Mouse (Mus musculus) ES-E14 (cell line): ENCODE measurements around the gene Gdf9.

Experiments used
- CHD2 ChIP-seq: IDR thresholded peaks from 2 replicates; pipeline ENCODE4 v1.6.1; 2014; ENCODE audit warnings: mild to moderate bottlenecking, low read depth, low read length, inconsistent platforms
- MAFK ChIP-seq: IDR thresholded peaks from 2 replicates; pipeline ENCODE4 v1.6.1; 2014; ENCODE audit warnings: mild to moderate bottlenecking, low read depth, low read length, inconsistent platforms; ENCODE audit not compliant: insufficient read depth
- ZC3H11A ChIP-seq: IDR thresholded peaks from 2 replicates; pipeline ENCODE4 v1.6.1; 2012; ENCODE audit warnings: low read depth, mild to moderate bottlenecking, inconsistent platforms, low read length, borderline replicate concordance
- ZNF384 ChIP-seq: IDR thresholded peaks from 2 replicates; pipeline ENCODE4 v1.6.1; 2012; ENCODE audit warnings: low read depth, low read length, inconsistent platforms

DNA sequence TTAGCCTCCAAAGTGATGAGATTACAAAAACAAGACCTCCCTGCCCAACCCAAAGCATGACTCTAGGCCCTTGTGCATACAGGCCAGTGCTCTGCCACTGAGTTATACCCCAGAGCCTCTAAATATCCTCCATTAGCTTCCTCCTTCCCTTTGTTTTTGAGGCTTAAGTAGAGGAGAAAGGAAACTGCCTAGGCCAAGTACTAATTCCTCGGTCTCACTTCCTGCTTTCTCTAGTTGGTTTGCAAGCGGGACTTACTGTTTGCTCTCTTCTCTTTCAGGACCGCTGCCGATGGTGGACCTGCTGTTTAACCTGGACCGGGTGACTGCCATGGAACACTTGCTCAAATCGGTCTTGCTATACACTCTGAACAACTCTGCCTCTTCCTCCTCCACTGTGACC lies 5.5 kb downstream of the Gdf9 start:
- TF ChIP-seq ZC3H11A (no peak), CHD2 (no peak), ZNF384 (no peak), MAFK (no peak)
